Mouse (Mus musculus): ENCODE measurements around the gene Prkn. TPM values are rescaled to one million over a fixed set of nuclear protein-coding genes. Genes with fewer than 3 reads are reported as not detected.

The Prkn gene
- polyA plus RNA-seq, 1 experiment: 21.7 TPM

GRCm38 (mm10) chr17:11735158-11735877 is 895.1 kb downstream of the Prkn start:
- H3K4me3 ChIP-seq (ENCODE audit: insufficient read depth, low read length): no peak overlapping the region
- TF ChIP-seq POLR2A (IDR thresholded peaks at IDR 0.05; ENCODE audit: extremely low read depth, insufficient read depth, low read length) (no peak), CTCF (IDR thresholded peaks at IDR 0.05; ENCODE audit: extremely low read depth, insufficient read depth, low read length) (no peak)
- no peaks in the 10 kb centered on the region for H3K4me1 ChIP-seq (ENCODE audit: control insufficient read depth, insufficient read depth, low read length)
- no peak overlapping the region for H3K27ac ChIP-seq (ENCODE audit: insufficient read depth, low read length)

DNA sequence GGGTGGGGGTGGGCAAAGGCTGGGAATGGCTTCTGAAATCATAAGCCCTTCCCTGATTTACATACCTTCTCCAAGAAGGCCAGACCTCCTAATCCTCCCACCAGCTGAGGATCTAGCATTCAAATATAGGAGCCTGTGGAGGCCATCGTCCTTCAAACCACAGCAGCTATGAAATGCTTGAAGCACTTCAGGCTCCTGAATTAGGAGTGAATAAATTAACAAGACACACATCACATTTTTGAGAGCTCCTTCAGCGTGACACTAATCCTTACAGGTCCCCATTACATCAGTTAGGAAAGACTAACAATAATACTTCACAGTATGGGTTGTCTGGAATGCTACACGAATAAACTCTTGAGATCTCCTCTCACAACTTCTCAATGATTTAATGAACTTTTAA is 896.3 kb downstream of the Prkn start:
- H3K4me1 ChIP-seq (ENCODE audit: control insufficient read depth, insufficient read depth, low read length): no peaks in the 10 kb centered on the region
- H3K4me3 ChIP-seq (ENCODE audit: insufficient read depth, low read length): no peak overlapping the region
- TF ChIP-seq POLR2A (IDR thresholded peaks at IDR 0.05; ENCODE audit: extremely low read depth, insufficient read depth, low read length) (no peak), CTCF (IDR thresholded peaks at IDR 0.05; ENCODE audit: extremely low read depth, insufficient read depth, low read length) (no peak)
- no peak overlapping the region for H3K27ac ChIP-seq (ENCODE audit: insufficient read depth, low read length)

- TF ChIP-seq CTCF (IDR thresholded peaks at IDR 0.05; ENCODE audit: extremely low read depth, insufficient read depth, low read length): no peak
- TF ChIP-seq POLR2A (IDR thresholded peaks at IDR 0.05; ENCODE audit: extremely low read depth, insufficient read depth, low read length): no peak
- no peak overlapping the region for H3K27ac ChIP-seq (ENCODE audit: insufficient read depth, low read length)
- H3K4me3 ChIP-seq (ENCODE audit: insufficient read depth, low read length): no peak overlapping the region
- no peaks in the 10 kb centered on the region for H3K4me1 ChIP-seq (ENCODE audit: control insufficient read depth, insufficient read depth, low read length)
Measured at GRCm38 (mm10) chr17:11737905-11738304, 897.7 kb downstream of the Prkn start.

DNA sequence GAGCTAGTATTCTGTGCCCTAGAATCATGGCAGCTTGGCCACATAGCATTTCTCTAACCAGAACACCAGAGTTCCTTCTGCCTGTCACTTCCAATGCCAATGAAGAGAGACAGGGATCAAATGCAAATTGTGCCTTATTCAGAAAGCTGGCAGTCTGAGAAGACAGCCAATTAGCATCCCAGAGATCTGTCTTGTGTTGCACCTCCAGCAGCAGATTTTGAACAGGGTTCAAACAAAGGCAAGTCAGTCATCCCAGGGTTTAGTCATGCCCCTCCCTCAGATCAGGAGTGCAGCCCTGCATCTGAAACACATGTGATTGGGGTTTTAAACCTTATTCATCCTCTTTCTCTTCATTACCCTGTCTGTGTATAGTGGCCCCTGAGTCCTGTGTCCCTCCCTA is 900.5 kb downstream of the Prkn start:
- Histone ChIP-seq H3K27ac (ENCODE audit: insufficient read depth, low read length) (no peak overlapping the region), H3K4me3 (ENCODE audit: insufficient read depth, low read length) (no peak overlapping the region), H3K4me1 (ENCODE audit: control insufficient read depth, insufficient read depth, low read length) (no peaks in the 10 kb centered on the region)
- TF ChIP-seq CTCF (IDR thresholded peaks at IDR 0.05; ENCODE audit: extremely low read depth, insufficient read depth, low read length): no peak
- no peak for TF ChIP-seq POLR2A (IDR thresholded peaks at IDR 0.05; ENCODE audit: extremely low read depth, insufficient read depth, low read length)

GRCm38 (mm10) chr17:11741161-11741560 is 901.0 kb downstream of the Prkn start:
- H3K27ac ChIP-seq (ENCODE audit: insufficient read depth, low read length): no peak overlapping the region
- TF ChIP-seq POLR2A (IDR thresholded peaks at IDR 0.05; ENCODE audit: extremely low read depth, insufficient read depth, low read length) (no peak), CTCF (IDR thresholded peaks at IDR 0.05; ENCODE audit: extremely low read depth, insufficient read depth, low read length) (no peak)
- H3K4me3 ChIP-seq (ENCODE audit: insufficient read depth, low read length): no peak overlapping the region
- H3K4me1 ChIP-seq (ENCODE audit: control insufficient read depth, insufficient read depth, low read length): no peaks in the 10 kb centered on the region

DNA sequence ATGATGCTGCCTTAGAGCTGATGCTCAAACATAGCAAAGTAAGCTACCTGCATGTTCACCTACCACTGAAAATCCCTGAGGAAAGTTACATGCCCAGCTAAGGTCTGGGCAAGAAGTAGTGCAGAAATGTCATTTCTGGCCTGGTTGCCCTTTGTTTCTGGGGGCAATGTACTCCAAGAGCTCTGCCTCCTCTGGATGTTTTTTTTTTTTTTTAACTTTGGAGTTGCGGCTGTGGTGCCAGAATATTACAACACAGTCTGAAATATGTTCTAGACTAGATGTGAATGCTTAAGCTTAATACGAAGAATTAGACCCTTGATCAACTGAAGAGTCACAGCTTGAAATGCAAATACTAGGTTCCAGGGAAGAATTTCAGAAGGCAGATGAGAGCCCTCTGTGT is 911.1 kb downstream of the Prkn start:
- Histone ChIP-seq H3K27ac (ENCODE audit: insufficient read depth, low read length) (no peak overlapping the region), H3K4me1 (ENCODE audit: control insufficient read depth, insufficient read depth, low read length) (no peaks in the 10 kb centered on the region), H3K4me3 (ENCODE audit: insufficient read depth, low read length) (no peak overlapping the region)
- no peak for TF ChIP-seq POLR2A (IDR thresholded peaks at IDR 0.05; ENCODE audit: extremely low read depth, insufficient read depth, low read length)
- TF ChIP-seq CTCF (IDR thresholded peaks at IDR 0.05; ENCODE audit: extremely low read depth, insufficient read depth, low read length): no peak

GRCm38 (mm10) chr17:11752686-11753085 is 912.5 kb downstream of the Prkn start:
- TF ChIP-seq CTCF (IDR thresholded peaks at IDR 0.05; ENCODE audit: extremely low read depth, insufficient read depth, low read length) (no peak), POLR2A (IDR thresholded peaks at IDR 0.05; ENCODE audit: extremely low read depth, insufficient read depth, low read length) (no peak)
- H3K4me3 ChIP-seq (ENCODE audit: insufficient read depth, low read length): no peak overlapping the region
- H3K4me1 ChIP-seq (ENCODE audit: control insufficient read depth, insufficient read depth, low read length): no peaks in the 10 kb centered on the region
- H3K27ac ChIP-seq (ENCODE audit: insufficient read depth, low read length): no peak overlapping the region

DNA sequence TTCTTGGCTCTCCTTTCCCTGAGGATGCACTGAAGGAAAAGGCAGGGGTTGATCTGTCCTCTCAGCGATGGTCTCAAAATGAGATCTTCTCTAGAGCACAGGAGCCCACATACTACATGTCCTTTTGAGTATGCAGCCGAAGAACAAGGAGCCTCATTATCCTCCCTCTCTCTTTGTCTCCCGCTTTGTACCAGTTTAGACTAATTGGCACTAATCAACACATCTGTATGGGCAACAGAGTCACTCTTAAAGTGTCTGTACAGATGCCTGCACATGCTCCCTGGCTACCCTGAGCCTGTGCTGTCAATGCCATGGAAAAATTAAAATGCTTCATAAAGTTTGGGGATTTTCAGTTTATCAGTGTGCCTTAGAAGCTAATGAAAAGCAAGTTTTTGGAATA is 924.9 kb downstream of the Prkn start:
- no peak overlapping the region for H3K27ac ChIP-seq (ENCODE audit: insufficient read depth, low read length)

GRCm38 (mm10) chr17:11765581-11765980 is 925.4 kb downstream of the Prkn start:
- Histone ChIP-seq H3K27ac (ENCODE audit: insufficient read depth, low read length) (no peak overlapping the region), H3K4me1 (ENCODE audit: control insufficient read depth, insufficient read depth, low read length) (no peaks in the 10 kb centered on the region; the same call in 1 of the 2 replicates), H3K4me3 (ENCODE audit: insufficient read depth, low read length) (no peak overlapping the region)
- TF ChIP-seq POLR2A (IDR thresholded peaks at IDR 0.05; ENCODE audit: extremely low read depth, insufficient read depth, low read length): no peak
- TF ChIP-seq CTCF (IDR thresholded peaks at IDR 0.05; ENCODE audit: extremely low read depth, insufficient read depth, low read length): no peak

More for the DNA sequence above, 924.9 kb downstream of the Prkn start:
- Histone ChIP-seq H3K4me1 (ENCODE audit: control insufficient read depth, insufficient read depth, low read length) (no peaks in the 10 kb centered on the region; the same call in 1 of the 2 replicates), H3K4me3 (ENCODE audit: insufficient read depth, low read length) (no peak overlapping the region)
- no peak for TF ChIP-seq CTCF (IDR thresholded peaks at IDR 0.05; ENCODE audit: extremely low read depth, insufficient read depth, low read length)
- no peak for TF ChIP-seq POLR2A (IDR thresholded peaks at IDR 0.05; ENCODE audit: extremely low read depth, insufficient read depth, low read length)

GRCm38 (mm10) chr17:11767301-11767700 is 927.1 kb downstream of the Prkn start:
- Histone ChIP-seq H3K4me1 (ENCODE audit: control insufficient read depth, insufficient read depth, low read length) (no peaks in the 10 kb centered on the region; the same call in 1 of the 2 replicates), H3K4me3 (ENCODE audit: insufficient read depth, low read length) (no peak overlapping the region), H3K27ac (ENCODE audit: insufficient read depth, low read length) (no peak overlapping the region)
- TF ChIP-seq POLR2A (IDR thresholded peaks at IDR 0.05; ENCODE audit: extremely low read depth, insufficient read depth, low read length): no peak
- no peak for TF ChIP-seq CTCF (IDR thresholded peaks at IDR 0.05; ENCODE audit: extremely low read depth, insufficient read depth, low read length)
